Mouse (Mus musculus): ENCODE data around the gene Atp6v1fnb. TPM values are rescaled to one million over a fixed set of nuclear protein-coding genes. Genes with fewer than 3 reads are reported as not detected.
A peak's percentile ranks its signal among the peaks of the same experiment; 100 is the strongest.

Atp6v1fnb gene
- polyA plus RNA-seq, 1 experiment = 0.29 TPM

- H3K36me3 ChIP-seq (replicated peaks; ENCODE audit: low read length) = no peaks in the 10 kb centered on the region
- peaks cover 4% of the 10 kb centered on the region; the same call in 1 of the 2 replicates for H3K9me3 ChIP-seq
- TF ChIP-seq FLI1 (IDR thresholded peaks at IDR 0.05; ENCODE audit: low read length) (no peak), GATA1 (IDR thresholded peaks at IDR 0.05; ENCODE audit: borderline replicate concordance, low read length) (no peak)
- no peak overlapping the region for H3K4me3 ChIP-seq (replicated peaks)
- H3K27me3 ChIP-seq (replicated peaks) = peaks cover 88% of the 10 kb centered on the region
- no peaks in the 10 kb centered on the region; the same call in 1 of the 2 replicates for H3K4me1 ChIP-seq
These were observed 20.6 kb upstream of the Atp6v1fnb start for GRCm38 (mm10) chr6:29450667-29451066.

DNA sequence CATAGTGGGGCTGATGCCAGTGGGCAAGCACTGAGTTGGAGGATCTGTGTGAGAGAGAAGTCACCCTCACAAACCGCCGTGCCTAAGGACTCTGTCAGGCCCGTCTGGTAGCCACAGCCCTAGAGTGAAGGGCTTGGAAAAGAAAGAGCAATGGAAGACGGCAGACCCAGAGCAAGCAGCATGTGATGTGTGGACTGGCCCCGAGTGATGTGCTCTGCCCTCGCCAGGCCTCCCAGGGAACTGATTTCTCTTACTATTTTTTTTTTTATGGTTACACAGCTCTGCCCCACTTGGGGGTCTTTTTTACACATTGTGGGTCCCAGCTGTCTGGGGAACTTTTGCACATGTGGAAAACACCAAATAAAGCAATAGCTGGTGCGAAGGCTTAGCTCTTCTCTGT, 9.7 kb upstream of the Atp6v1fnb start:
- Histone ChIP-seq H3K4me3 (replicated peaks) (no peak overlapping the region), H3K36me3 (replicated peaks; ENCODE audit: low read length) (no peaks in the 10 kb centered on the region), H3K9me3 (no peaks in the 10 kb centered on the region), H3K4me1 (peaks cover 8% of the 10 kb centered on the region), H3K27me3 (replicated peaks) (peaks cover 57% of the 10 kb centered on the region)
- TF ChIP-seq FLI1 (IDR thresholded peaks at IDR 0.05; ENCODE audit: low read length) (no peak), GATA1 (IDR thresholded peaks at IDR 0.05; ENCODE audit: borderline replicate concordance, low read length) (no peak)

DNA sequence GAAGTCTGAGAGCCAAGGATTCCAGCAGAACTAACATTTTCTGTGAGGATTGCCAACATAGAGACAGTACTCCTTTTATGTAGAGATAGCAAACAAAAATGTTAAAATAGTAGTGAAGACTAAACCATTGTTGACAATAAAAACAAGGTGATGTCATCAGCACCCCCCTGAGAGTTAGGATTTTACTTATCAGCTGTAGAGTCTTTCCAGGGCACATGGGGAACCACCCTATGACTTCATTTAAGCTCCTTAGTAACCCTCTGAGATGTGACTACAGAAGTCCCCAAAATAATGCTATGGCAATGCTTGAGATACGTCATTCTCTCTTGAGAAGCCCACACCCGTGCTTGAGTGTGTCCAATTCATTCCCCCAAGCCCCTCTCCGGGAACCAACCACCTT, 7.8 kb upstream of the Atp6v1fnb start:
- TF ChIP-seq FLI1 (IDR thresholded peaks at IDR 0.05; ENCODE audit: low read length) = no peak
- TF ChIP-seq GATA1 (IDR thresholded peaks at IDR 0.05; ENCODE audit: borderline replicate concordance, low read length) = no peak
- H3K27me3 ChIP-seq (replicated peaks) = peaks cover 40% of the 10 kb centered on the region
- H3K9me3 ChIP-seq = no peaks in the 10 kb centered on the region
- peaks cover 6% of the 10 kb centered on the region for H3K4me1 ChIP-seq
- H3K36me3 ChIP-seq (replicated peaks; ENCODE audit: low read length) = no peaks in the 10 kb centered on the region
- no peak overlapping the region for H3K4me3 ChIP-seq (replicated peaks)

DNA sequence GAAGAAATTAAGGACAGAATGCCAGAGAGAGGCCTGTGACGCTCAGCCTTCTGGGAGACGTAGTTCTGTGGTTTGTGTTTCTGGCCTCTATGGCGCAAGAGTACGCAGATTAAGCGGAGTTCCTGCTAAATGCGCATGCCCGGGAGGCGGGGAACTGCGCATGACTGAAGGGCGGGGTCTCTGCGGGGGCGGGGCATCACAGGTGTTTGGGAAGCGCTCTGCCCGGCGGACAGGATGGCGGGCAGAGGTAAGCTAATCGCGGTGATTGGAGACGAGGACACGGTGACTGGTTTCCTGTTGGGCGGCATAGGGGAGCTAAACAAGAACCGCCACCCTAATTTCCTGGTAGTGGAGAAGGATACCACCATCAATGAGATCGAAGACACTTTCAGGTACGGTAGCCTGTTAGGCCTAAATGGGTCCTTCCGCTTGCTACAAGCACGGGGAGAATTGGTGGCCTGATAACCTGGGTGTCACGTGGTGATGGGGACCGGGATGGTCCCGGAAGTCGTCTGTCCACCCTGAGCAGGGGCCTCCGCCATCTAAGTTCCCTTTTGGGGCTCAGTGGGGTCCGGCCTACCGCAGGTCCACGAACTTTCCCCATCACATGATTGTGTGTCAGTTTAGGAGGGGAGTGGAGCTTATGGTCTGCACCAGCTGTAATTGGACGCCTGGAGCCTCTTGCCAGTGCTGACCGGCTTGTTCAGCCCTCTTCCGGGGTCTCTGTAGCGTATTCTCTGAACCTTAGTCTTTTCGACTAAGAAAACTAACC, 3.5 kb upstream of the Atp6v1fnb start, which contains the start of gene Atp6v1f:
Atp6v1f (plus strand) TSS at position 136 of the 772 bp plus-strand sequence.
- no peaks in the 10 kb centered on the region for H3K9me3 ChIP-seq
- no peak for TF ChIP-seq GATA1 (IDR thresholded peaks at IDR 0.05; ENCODE audit: borderline replicate concordance, low read length)
- TF ChIP-seq FLI1 (IDR thresholded peaks at IDR 0.05; ENCODE audit: low read length) = no peak
- peaks cover 36% of the 10 kb centered on the region for H3K36me3 ChIP-seq (replicated peaks; ENCODE audit: low read length)
- peak within 1 kb of the TSS; percentile 92 for H3K4me3 ChIP-seq (replicated peaks)
- peaks cover 9% of the 10 kb centered on the region for H3K27me3 ChIP-seq (replicated peaks)
- peaks cover 14% of the 10 kb centered on the region for H3K4me1 ChIP-seq

- no peaks in the 10 kb centered on the region for H3K9me3 ChIP-seq
- peak overlapping the region; percentile 92 for H3K4me3 ChIP-seq (replicated peaks)
- H3K36me3 ChIP-seq (replicated peaks; ENCODE audit: low read length) = peaks cover 40% of the 10 kb centered on the region
- H3K4me1 ChIP-seq = peaks cover 18% of the 10 kb centered on the region
- H3K27me3 ChIP-seq (replicated peaks) = peaks cover 5% of the 10 kb centered on the region
- TF ChIP-seq GATA1 (IDR thresholded peaks at IDR 0.05; ENCODE audit: borderline replicate concordance, low read length) = no peak
- TF ChIP-seq FLI1 (IDR thresholded peaks at IDR 0.05; ENCODE audit: low read length) = no peak
These were observed 2.4 kb upstream of the Atp6v1fnb start for GRCm38 (mm10) chr6:29468851-29469250.

DNA sequence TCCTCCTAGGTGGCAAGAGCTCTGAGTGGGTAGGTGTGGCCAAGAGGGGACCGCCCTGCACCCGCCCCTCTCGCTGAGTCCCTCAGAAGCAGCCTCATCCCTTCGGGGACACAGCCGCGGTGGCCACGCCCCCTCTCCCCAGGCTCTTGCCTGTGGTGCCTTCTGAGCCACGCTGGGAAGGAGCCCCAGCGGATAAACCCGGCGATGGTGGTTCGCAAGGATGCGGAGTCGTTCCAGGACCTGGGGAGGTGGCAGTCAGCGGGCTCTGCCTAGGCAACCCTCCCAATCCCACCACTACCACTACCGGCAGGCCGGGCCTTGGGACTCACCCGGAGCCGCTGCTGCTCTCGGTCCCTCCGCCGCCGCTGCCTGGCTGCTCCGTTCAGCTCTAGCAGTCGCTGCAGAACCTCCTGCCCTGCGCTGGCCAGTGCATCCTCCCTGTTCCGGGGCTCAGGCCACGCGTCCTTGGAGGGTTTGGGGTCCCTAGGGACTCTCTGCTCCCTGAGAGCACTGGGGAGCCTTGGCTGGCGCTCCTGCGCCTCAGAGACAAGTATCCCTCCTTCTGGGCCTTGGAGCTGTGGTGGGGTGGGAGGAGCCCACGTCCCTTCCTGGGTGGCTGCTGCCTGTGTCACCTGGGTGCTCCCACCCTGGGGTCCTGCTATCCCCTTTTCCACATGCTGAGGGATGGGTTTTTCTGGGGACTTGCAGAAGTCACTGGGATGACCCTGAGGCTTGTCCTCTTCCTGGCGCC, 2.9 kb downstream of the Atp6v1fnb start:
- Histone ChIP-seq H3K4me3 (replicated peaks) (peak overlapping the region; percentile 92), H3K9me3 (0 out of 2 replicates have a peak, but pooled peaks cover 1% of the 10 kb centered on the region), H3K4me1 (peaks cover 18% of the 10 kb centered on the region), H3K27me3 (replicated peaks) (peaks cover 41% of the 10 kb centered on the region), H3K36me3 (replicated peaks; ENCODE audit: low read length) (peaks cover 36% of the 10 kb centered on the region)
- no peak for TF ChIP-seq FLI1 (IDR thresholded peaks at IDR 0.05; ENCODE audit: low read length)
- TF ChIP-seq GATA1 (IDR thresholded peaks at IDR 0.05; ENCODE audit: borderline replicate concordance, low read length) = no peak

GRCm38 (mm10) chr6:29474736-29475135, 3.5 kb downstream of the Atp6v1fnb start:
- Histone ChIP-seq H3K36me3 (replicated peaks; ENCODE audit: low read length) (peaks cover 30% of the 10 kb centered on the region), H3K27me3 (replicated peaks) (peaks cover 46% of the 10 kb centered on the region), H3K4me1 (peaks cover 16% of the 10 kb centered on the region), H3K4me3 (replicated peaks) (peak overlapping the region; percentile 92), H3K9me3 (0 out of 2 replicates have a peak, but pooled peaks cover 4% of the 10 kb centered on the region)
- TF ChIP-seq GATA1 (IDR thresholded peaks at IDR 0.05; ENCODE audit: borderline replicate concordance, low read length) (no peak), FLI1 (IDR thresholded peaks at IDR 0.05; ENCODE audit: low read length) (no peak)

DNA sequence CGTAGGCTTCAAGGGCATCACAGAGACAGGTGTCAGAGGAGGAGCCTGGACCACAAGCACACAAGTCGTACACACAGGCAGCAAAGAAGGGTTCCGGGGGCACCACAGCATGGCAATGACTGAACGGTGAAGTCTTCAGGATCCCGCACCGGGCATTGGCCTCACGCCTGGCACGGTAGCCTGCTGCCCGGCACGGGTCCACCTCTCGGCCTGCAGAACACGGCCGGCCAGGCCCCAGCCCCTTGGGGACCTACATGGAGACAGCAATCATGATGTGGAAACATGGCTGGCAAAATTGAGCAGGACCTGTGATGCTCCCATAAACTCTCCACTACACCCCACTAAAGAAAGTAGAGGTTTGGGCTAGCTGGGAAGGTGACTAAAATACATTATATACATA, 11.5 kb downstream of the Atp6v1fnb start:
- no peaks in the 10 kb centered on the region for H3K36me3 ChIP-seq (replicated peaks; ENCODE audit: low read length)
- H3K9me3 ChIP-seq = 0 out of 2 replicates have a peak, but pooled peaks cover 4% of the 10 kb centered on the region
- H3K4me1 ChIP-seq = peaks cover 20% of the 10 kb centered on the region
- H3K4me3 ChIP-seq (replicated peaks) = no peak overlapping the region
- peaks cover 81% of the 10 kb centered on the region for H3K27me3 ChIP-seq (replicated peaks)
- TF ChIP-seq FLI1 (IDR thresholded peaks at IDR 0.05; ENCODE audit: low read length) (no peak), GATA1 (IDR thresholded peaks at IDR 0.05; ENCODE audit: borderline replicate concordance, low read length) (no peak)

- no peaks in the 10 kb centered on the region for H3K36me3 ChIP-seq (replicated peaks; ENCODE audit: low read length)
- H3K4me1 ChIP-seq = peaks cover 20% of the 10 kb centered on the region
- no peaks in the 10 kb centered on the region for H3K9me3 ChIP-seq
- TF ChIP-seq FLI1 (IDR thresholded peaks at IDR 0.05; ENCODE audit: low read length) (no peak), GATA1 (IDR thresholded peaks at IDR 0.05; ENCODE audit: borderline replicate concordance, low read length) (no peak)
- H3K27me3 ChIP-seq (replicated peaks) = peaks cover 79% of the 10 kb centered on the region
- H3K4me3 ChIP-seq (replicated peaks) = peak overlapping the region; percentile 93
These were observed 13.7 kb downstream of the Atp6v1fnb start for GRCm38 (mm10) chr6:29484716-29485559.

Data from megakaryocyte, embryonic 14.5 days (primary cell).